Mouse (Mus musculus): ENCODE measurements at regions not wholly inside any gene's neighbourhood (a gene's known extent, or its start where the extent isn't known, plus 50 kb on each side); places are given as distances from the start of the nearest gene placed in this dataset.

DNA sequence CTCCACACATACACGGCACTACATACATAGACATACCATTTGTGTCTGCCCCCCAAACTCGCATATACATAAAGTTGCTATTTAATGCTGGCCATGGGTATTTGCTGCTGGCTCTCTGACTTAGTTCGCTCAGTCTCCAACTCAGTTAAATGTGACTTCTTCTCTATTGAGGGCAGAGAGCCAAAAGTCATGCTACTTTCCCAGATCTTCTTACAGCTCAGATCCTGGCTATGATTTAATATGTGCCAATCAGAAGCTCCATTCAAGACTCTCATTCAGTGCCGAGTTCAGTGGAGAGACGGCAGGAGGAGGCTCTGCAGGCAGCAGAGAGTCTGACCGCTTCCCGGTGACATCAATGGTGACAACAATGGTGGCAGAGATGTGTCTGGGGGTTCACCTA is 88.6 kb upstream of the Cops8 start:
- no peak for DNase-seq

DNA sequence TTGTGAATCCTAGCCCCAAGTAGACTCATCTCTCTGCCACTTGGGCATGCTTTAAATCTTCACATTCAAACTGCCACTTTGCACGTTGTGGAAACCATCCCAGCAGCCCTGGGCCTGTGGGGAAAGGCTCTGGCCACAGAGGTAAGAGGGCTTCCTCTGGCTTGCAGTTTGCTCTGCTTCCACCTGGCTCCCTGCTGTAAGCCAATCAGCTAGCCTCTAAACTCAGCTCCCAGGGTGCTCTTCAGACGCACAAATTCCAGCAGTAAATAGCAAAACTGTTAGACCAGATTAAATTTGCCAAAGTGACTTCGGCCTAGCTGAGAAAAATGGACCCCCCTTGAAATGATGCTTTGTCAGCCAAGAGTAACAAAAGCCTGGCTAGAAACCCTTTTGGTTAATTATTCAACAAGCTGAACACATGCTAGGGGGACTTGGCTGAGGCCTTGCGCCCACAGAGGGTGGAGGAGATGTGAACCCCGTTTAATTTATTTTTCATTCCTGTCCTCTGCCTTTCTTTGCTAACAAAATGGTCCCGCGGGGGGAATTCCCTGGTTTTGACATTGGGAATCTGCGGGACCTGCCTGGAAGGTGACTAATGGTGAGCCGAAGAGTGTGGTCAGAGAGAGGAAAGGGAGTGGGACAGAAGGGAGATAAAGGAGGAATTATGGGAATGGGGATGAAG is 84.1 kb upstream of the Cops8 start:
- DNase-seq, result no peak

DNA sequence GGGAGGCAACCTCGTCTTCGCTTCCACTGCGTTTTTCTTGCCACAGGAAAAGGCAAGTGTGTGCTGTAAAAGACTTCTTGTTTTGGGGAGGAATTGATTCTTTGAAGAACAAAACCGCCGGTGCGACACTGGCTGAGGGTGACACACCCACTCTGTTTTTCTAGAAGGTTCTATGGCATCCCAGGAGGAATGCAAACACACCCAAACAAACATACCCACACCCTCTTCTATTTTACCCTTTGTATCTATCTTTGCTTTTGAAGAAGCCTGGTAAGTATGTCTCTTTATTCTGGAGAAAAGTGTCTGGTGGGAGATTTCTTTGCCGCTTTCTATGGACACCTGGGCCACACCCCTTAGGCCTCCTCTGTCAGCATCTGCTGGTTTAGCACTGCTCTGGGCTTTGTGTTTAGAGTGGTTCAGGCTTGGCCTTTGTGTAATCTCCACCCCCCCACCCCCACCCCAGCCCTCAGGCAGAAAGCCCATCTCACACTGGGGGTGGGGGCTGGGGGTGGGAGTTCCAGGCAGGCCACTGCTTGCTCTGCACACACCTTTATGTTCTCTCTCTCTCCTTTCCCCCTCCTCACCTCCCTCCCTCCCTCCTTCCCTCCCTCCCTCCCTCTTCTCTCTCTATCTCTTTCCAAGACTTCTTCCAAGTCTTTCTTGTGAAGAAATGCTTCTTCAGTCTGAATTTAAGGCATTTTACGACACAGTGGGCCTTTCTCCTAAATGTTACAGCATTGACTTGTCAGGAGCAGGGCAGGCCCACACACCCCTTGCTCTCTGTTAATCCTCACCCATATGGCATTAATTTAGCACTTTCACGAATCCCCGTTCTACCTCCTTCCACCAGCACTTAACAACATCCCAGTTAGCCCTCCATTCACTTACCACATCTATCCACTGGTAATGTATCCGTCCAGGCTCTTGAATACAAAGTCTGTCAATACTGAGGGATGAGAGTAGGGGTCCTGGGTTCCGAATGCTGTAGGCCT is 83.2 kb upstream of the Cops8 start:
- DNase-seq, result no peak

DNA sequence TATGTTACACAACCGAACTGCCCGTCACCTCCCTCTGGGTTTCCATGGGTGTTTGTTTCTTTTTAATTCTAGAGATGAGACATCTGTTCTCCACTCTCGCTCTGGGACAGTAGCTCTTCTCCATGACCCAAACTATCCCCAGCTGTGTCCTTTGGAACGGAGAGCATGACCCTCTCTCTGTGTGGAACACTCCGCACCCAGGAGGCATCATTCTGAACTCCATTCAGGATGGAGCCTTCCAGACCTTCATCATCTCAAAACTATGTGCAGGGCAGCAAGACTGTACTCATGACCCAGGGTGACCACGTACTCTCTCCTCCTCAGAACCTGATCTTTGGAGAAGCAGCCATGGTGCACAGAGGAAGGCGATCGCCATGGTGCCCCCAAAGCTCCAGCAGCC is 80.5 kb upstream of the Cops8 start:
- DNase-seq, result no peak

DNA sequence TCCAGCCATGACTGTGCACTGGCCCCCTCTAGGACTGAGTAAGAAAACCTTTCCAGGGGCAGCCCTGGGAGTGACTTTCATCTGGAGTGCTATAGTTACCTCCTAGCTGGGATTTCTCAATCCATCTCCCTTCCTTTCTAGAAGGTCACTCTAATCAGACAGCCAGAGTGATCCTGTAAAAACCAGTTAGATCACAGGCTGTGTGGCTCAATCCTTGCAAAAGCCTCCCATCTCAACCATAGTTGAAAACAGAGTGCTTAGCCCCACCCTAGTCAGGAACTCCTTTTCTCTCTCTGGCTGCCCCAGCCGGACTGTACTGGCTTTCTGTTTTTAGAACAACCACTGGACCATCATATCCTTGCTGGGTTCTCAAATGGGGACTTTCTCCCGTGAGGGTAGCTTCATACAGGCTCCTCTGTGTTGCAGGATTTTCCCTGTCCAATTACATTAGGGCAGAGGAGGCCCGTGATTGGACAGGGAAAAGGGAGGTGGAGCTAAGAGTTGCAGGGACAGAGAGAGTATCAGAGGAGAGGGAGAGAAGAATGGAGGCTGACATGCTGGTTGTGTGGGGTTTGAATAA is 78.0 kb upstream of the Cops8 start:
- no peak for DNase-seq

DNA sequence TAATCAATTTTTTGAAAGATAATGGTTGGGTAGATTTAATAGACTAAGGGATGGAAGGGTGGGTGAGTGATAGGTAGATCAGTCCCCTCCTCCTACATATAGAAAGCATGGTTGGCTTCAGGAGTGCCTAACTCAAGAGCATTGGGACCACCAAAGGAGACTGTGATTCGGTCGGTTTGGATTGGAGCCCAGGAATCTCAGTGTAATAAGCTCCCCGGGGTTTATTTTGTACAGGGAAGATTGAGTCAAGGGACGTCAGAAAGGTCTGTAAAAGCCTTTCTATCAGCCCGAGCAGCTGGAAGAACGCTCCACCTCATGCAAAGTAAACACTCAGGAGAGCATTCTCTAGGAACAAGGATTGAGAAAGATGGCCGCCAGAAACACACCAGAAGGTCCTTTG is 76.5 kb upstream of the Cops8 start:
- no peak for DNase-seq

DNA sequence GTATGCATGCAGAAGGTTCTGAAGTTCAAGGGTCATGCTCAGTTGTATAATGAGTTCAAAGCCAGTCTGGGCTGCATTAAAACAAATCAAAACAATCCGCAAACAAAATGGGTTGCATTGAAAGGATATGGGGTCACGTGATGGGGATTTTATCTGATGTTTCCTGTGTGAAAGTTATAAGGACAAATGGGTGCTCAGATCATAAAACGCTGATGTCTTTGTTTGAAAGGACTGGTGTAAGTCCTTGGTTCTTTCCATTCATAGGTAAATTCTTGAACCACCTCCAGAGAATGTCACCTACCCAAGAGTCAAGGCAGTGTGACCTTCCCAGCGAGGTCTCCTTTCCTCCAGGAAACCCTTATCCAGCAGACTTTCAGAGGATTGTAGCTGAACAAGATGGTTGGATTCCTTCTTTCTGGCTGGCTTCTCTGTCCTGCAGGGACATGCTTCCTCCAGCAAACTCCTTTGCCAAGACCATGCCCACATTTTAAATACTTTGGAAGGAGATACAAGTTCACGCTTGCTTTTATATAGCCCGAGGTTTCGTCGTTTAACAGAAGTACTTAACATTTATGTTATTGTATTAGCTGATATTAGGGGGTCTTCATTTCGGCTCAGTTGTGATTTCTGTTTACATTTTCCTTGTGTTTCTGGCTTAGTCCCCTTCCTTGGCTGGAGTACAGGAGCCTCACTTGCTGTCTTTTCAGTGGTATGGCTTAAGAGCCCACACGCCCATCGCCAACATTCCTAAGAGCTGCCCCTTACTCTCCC is 74.6 kb upstream of the Cops8 start:
- no peak for DNase-seq

DNA sequence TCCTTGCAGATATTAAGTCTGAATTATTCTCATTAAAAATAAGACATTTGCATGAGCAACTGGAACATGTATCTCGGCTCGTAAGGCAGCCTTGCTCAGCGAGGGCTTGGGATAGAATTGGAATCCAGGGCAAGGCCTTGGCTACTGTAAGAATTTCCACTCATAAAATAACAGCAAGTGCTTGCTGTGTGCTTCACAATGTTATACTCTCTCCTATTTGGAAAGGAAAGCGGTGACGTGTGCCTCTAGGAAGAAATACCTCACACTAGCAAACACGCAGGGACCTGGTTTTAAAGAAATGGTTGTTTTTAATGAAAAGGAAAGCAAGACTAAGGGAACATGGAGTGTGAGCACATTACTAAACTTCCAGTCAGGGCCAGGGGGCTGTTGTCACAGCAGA is 69.3 kb upstream of the Cops8 start:
- no peak for DNase-seq

DNA sequence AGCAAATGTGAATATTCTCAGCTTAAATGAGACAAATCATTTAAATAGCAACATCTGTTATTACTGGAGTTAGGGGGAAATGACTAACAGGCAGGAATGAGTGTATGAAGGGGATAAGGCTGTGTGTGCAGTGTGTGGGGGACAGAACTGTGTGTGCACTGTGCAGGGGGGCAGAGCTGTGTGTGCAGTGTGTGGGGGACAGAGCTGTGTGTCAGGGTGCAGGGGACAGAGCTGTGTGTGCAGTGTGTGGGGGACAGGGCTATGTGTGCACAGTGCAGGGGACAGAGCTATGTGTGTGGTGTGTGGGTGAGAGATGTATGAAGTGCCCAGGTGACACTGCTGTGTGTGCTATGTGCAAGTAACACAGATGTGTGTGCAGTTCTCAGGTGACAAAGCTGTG is 66.7 kb upstream of the Cops8 start:
- no peak for DNase-seq

DNA sequence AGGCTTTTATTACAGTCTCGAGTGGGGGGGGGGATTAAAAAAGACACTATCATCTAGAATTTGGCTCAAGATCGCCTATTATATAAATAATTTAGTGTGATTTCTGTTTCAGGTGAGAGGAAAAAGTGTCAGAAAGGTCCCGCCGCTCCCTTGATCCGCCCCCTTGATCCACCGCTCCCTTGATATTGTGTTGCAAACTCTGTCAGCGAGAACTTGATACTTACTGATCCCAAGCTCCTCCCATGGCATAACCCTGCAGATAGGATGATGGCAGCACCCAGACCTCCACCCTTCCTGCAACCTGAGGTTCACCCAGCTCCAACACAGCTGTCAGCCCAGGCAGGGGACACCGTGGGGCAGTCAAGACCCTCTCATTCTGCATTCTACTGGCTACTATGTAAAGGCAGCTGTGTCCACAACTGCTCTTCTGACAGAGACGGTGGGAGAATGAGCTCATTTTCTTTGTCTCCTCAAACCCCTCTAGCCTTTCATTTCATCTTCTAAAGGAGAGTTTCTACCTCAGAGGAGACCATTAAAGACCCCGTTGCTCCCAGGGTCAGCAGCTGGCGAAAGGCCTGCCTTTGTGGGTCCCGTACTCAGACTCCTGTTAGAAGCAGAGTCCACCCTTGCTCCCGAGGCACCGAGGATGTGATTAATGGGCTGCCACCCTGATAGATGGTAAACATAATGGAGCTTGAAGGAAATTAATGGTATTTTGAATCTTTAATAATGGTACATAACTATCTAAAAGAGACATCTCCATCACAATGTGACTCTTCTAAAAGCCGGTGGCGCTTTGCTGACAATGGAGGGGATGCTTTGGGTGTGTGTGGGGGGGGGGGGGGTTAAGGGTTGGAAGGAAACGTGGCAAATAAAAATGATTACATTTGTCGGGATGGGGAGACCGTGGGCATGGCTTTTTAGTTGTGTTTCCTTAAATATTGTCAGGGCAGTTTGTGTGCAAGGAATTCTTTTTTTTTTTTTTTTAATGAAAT is 58.7 kb upstream of the Cops8 start:
- no peak for DNase-seq

DNA sequence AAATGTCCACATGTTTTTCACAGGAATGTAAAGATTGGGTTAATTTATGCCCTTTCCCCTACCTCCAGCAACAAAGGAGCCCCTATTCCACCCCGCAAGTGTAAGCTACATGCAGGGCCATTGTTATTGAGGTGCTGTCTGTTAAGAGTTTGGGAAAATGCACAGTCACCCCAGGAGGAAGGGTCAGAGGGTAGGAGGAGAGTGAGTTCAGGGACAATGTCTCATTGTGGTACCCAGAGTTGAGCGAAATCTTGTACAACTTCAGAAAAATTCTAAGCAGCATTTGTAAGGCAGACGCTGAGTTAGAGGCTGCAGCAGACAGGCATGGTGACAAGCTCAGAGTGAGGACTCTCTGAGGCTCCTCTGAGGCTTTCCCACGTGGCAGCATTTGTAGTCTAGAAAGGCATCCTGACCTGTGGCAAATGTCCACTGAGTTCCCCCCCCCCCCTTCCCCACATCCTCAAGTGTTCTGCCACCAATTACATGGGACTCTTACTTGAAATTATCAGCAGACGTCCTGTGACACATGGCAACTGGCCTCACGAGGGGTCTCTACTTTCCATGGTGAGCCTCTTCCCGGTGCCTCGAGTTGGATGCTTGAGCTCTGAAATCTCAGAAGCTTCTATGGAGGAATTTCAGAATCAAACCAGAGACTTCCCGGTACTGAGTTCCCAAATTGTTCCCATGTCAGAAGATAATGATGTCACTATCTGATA is 57.8 kb upstream of the Cops8 start:
- no peak for DNase-seq

DNA sequence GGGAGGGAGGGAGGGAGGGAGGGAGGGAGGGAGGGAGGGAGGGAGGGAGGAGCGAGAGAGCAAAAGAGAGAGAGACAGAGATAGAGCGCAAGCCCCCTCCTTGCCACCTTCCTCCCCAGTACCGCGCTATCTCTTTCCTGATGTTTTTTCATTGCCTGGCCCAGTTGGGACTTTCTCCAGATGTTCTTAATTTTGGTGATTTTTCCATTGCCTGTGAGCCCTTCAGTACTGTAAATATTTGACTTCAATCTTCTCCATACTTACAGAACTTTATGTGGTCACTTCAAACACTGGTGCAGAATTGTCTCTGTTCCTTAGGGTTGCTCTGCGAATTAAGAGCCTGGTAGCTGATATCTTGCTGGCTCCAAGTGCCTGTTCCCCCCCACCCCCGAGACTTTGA is 50.1 kb upstream of the Cops8 start:
- no peak for DNase-seq

Measured in thymus, adult 18-20 months (tissue).